ENCODE assay signal across 36 mouse cellular contexts in the genomic region with DNA sequence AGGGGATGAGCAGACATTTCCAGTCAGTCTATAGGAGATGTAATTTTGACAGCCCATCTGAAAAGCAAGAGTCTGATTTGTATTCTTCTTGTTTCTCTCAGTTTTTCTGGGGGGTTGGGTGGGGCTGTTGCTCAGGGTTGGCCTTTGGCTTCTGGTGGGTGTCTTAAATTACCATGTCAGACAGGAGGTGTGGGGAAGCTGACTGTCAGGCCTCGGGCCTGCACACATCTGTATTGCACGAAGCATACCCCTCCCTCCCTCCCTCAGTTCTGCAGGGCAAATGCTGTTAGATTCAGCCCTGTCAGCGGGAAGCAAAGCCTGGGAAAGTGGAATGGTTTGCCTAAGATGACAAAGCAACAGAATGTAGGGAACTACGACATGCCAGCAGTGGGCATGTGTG. TPM values are rescaled to one million over a fixed set of nuclear protein-coding genes. Genes with fewer than 3 reads are reported as not detected.
"Had no signal": no experiment of that assay in that cellular context is flagged by ENCODE, and none has a peak within 500 bp of the region (broad histone marks: within the 10 kb centered on the region; RNA-seq: fewer than 3 reads in every experiment).

No protein-coding gene starts in this region.

- H3K9me3 ChIP-seq: heart, embryonic 12.5 days; hindbrain, embryonic 10.5 days; hindbrain, embryonic 12.5 days; intestine, embryonic 15.5 days; limb, embryonic 10.5 days; limb, embryonic 12.5 days had no signal

- H3K4me3 ChIP-seq: gastrocnemius, adult 2 months; heart, adult 2 months; heart, embryonic 12.5 days; hindbrain, embryonic 10.5 days; hindbrain, embryonic 12.5 days; intestine, embryonic 15.5 days; layer of hippocampus, adult 2 months; left cerebral cortex, adult 2 months; limb, embryonic 10.5 days; limb, embryonic 12.5 days had no signal

- H3K9ac ChIP-seq: heart, embryonic 12.5 days; hindbrain, embryonic 12.5 days; hindbrain, embryonic 14.5 days; intestine, embryonic 15.5 days; limb, embryonic 12.5 days had no signal

- H3K27me3 ChIP-seq: heart, embryonic 12.5 days; hindbrain, embryonic 12.5 days; intestine, embryonic 15.5 days; limb, embryonic 12.5 days had no signal

- ATAC-seq: hindbrain, embryonic 16.5 days; inflammation-experienced regulatory T-cells, adult 6 months; intestine, embryonic 15.5 days; intestine, postnatal 0 days had no signal

- DNase-seq: gastrocnemius, adult 2 months; gastrocnemius, postnatal 10 days; heart, adult 2 months; kidney, adult 18-20 months; kidney, adult 8-10 months; kidney, postnatal 4 days; liver had no signal

- H3K4me2 ChIP-seq: heart, embryonic 12.5 days; hindbrain, embryonic 12.5 days; hindbrain, embryonic 14.5 days; intestine, embryonic 15.5 days; limb, embryonic 12.5 days; liver, embryonic 11.5 days had no signal

- H3K27ac ChIP-seq: gastrocnemius, adult 2 months; heart, adult 2 months; hindbrain, embryonic 10.5 days; hindbrain, embryonic 12.5 days; hindbrain, embryonic 14.5 days; intestine, embryonic 15.5 days; layer of hippocampus, adult 2 months; left cerebral cortex, adult 2 months; limb, embryonic 10.5 days; limb, embryonic 12.5 days had no signal

RNA-seq across cellular contexts. Expression of a gene that starts 29.0 kb away (rescaled TPM):
- total RNA-seq: gastrocnemius, adult 2 months; gastrocnemius, postnatal 10 days; gastrocnemius, postnatal 25 days; gastrocnemius, postnatal 4 days; granulocyte monocyte progenitor cell, adult 5-6 weeks; heart, adult 2 months; heart, postnatal 25 days; heart, postnatal 4 days; layer of hippocampus, adult 2 months; layer of hippocampus, postnatal 10 days; layer of hippocampus, postnatal 25 days; left cerebral cortex, adult 2 months; left cerebral cortex, postnatal 14 days; left cerebral cortex, postnatal 36 days had no signal
- polyA plus RNA-seq: heart, embryonic 12.5 days; heart, embryonic 14.5 days; hindbrain, embryonic 10.5 days; hindbrain, embryonic 12.5 days; hindbrain, embryonic 14.5 days; hindbrain, embryonic 16.5 days; inflammation-experienced regulatory T-cells, adult 6 months; kidney, embryonic 14.5 days; kidney, embryonic 16.5 days; limb, embryonic 10.5 days; limb, embryonic 12.5 days; liver, embryonic 11.5 days had no signal

RNA-seq across cellular contexts. Expression of a gene that starts 49.2 kb away (rescaled TPM):
- total RNA-seq: gastrocnemius, adult 2 months; gastrocnemius, postnatal 10 days; gastrocnemius, postnatal 25 days; gastrocnemius, postnatal 4 days; granulocyte monocyte progenitor cell, adult 5-6 weeks; heart, adult 2 months; heart, postnatal 10 days; heart, postnatal 25 days; heart, postnatal 4 days; layer of hippocampus, adult 2 months; layer of hippocampus, postnatal 10 days; layer of hippocampus, postnatal 25 days; left cerebral cortex, adult 2 months; left cerebral cortex, postnatal 14 days; left cerebral cortex, postnatal 36 days had no signal
- polyA plus RNA-seq: frontal cortex, adult 2 months; heart, adult 2 months; heart, embryonic 12.5 days; heart, embryonic 14.5 days; heart, embryonic 16.5 days; hindbrain, embryonic 10.5 days; hindbrain, embryonic 12.5 days; hindbrain, embryonic 14.5 days; hindbrain, embryonic 16.5 days; inflammation-experienced regulatory T-cells, adult 6 months; intestine, postnatal 0 days; kidney, embryonic 14.5 days; kidney, embryonic 16.5 days; limb, embryonic 10.5 days; limb, embryonic 12.5 days; limb, embryonic 14.5 days; liver, embryonic 11.5 days had no signal

RNA-seq across cellular contexts. Expression of a gene that starts 50.5 kb away (rescaled TPM):
- total RNA-seq: gastrocnemius, adult 2 months; granulocyte monocyte progenitor cell, adult 5-6 weeks; layer of hippocampus, adult 2 months; layer of hippocampus, postnatal 10 days; layer of hippocampus, postnatal 25 days had no signal
- polyA plus RNA-seq: hindbrain, embryonic 10.5 days; hindbrain, embryonic 12.5 days; inflammation-experienced regulatory T-cells, adult 6 months; limb, embryonic 10.5 days; limb, embryonic 12.5 days had no signal
